Mouse (Mus musculus) hindbrain, embryonic 12.5 days (tissue): ENCODE results near the gene Mfsd2a. TPM values are rescaled to one million over a fixed set of nuclear protein-coding genes. Genes with fewer than 3 reads are reported as not detected.

Source experiments
- ATAC-seq: fragments of 200-750 bp; cut with Nextera tagmentation; 2 replicates; pipeline ENCODE4 v1.8.0; 2017; ENCODE audit warnings: moderate TSS enrichment; ENCODE audit not compliant: low FRiP score
- H3K27ac ChIP-seq: fragments of 300-500 bp; sonication (generic); 2 replicates; pipeline ENCODE4 v1.5.1; 2016; ENCODE audit warnings: mild to moderate bottlenecking
- H3K27me3 ChIP-seq: fragments of 300-500 bp; sonication (generic); 2 replicates; pipeline ENCODE4 v1.6.1; 2016; ENCODE audit warnings: mild to moderate bottlenecking
- H3K36me3 ChIP-seq: fragments of 300-500 bp; sonication (generic); 2 replicates; pipeline ENCODE4 v1.6.1; 2016; ENCODE audit warnings: mild to moderate bottlenecking
- H3K4me1 ChIP-seq: fragments of 300-500 bp; sonication (generic); 2 replicates; pipeline ENCODE4 v1.6.1; 2016
- H3K4me2 ChIP-seq: fragments of 300-500 bp; sonication (generic); replicated peaks from 2 replicates; pipeline ENCODE4 v1.6.1; 2016; ENCODE audit warnings: mild to moderate bottlenecking
- H3K4me3 ChIP-seq: fragments of 300-500 bp; sonication (generic); 2 replicates; pipeline ENCODE4 v1.5.1; 2016; ENCODE audit warnings: mild to moderate bottlenecking
- H3K9ac ChIP-seq: fragments of 300-500 bp; sonication (generic); 2 replicates; pipeline ENCODE4 v1.6.1; 2016; ENCODE audit warnings: mild to moderate bottlenecking, moderate library complexity
- H3K9me3 ChIP-seq: fragments of 300-500 bp; sonication (generic); replicated peaks from 2 replicates; pipeline ENCODE4 v1.6.1; 2016; ENCODE audit warnings: mild to moderate bottlenecking
- WGBS: fragments of 180-500 bp; shearing (Covaris S2); methylation state at CpG from one replicate; pipeline ENCODE4 v1.1.7; 2016; 5-methylcytosine and 5-hydroxymethylcytosine counted together
- polyA plus RNA-seq: library from polyadenylated mRNA; unstranded; fragments of >200 nt; fragmentation: Nextera tagmentation; extraction: Ambion mirVana; gene quantifications from 2 replicates; pipeline ENCODE4 v1.2.1, GENCODE M21; 2016

Mfsd2a gene
- polyA plus RNA-seq, 1 experiment from 2014 or later: 28.7 TPM

GRCm38 (mm10) chr4:122974976-122975520 is 14.1 kb upstream of the Mfsd2a start:
- Histone ChIP-seq H3K9me3 (no peaks in the 10 kb centered on the region), H3K27me3 (no peaks in the 10 kb centered on the region; the same call in 1 of the 2 replicates), H3K4me3 (no peak overlapping the region), H3K36me3 (no peaks in the 10 kb centered on the region), H3K9ac (no peak overlapping the region), H3K4me2 (no peak overlapping the region), H3K4me1 (no peaks in the 10 kb centered on the region), H3K27ac (no peak overlapping the region)
- ATAC-seq: no peak
- 84% methylated on average over 5 of the region's 5 CpGs for WGBS

DNA sequence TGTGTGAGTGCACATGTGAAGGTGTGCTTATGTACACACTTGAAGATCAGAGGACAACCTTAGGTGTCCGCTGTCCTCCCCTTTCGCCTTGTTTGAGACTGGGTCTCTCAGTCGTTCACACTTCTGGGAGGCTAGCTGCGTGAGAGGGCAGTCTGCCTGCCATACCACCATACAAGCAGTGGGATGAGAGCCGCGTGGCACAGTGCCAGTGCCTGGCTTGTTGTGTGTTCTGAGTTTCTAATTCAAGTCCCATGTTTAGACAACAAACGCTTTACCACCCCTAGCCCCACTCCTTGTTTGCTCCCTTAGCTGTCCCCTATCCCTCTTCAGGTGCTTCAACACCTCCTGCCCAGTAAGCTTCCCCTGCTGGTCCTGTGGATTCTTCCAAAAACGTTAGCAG is 11.1 kb upstream of the Mfsd2a start:
- no peak overlapping the region for H3K4me2 ChIP-seq
- whole genome bisulfite sequencing: 73% methylated on average over 8 of the region's 8 CpGs
- no peak for ATAC-seq

DNA sequence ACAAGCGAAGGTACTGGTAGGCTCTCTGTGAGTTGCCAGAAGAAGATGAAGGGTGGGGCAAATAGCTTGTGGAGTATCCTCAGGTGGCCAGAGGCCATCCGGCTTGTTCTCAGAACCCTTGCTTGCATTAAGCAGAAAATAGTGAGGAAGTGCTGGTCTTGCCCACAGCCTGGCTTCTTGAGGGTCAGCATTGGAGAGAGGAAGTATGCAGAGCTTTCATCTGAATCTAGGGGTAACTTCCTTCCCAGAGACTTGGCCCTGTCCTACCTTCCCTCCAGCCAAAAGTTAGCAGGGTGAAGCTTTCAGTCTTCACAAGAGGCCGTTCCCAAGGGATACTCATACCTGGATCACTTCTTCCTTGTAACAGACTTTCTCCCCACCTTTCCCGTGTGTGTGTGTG is 10.7 kb upstream of the Mfsd2a start:
- H3K27me3 ChIP-seq: no peaks in the 10 kb centered on the region; the same call in 1 of the 2 replicates
- no peak for ATAC-seq
- no peak overlapping the region for H3K4me3 ChIP-seq
- H3K27ac ChIP-seq: no peak overlapping the region
- 76% methylated on average over 4 of the region's 4 CpGs for WGBS
- H3K4me2 ChIP-seq: no peak overlapping the region
- H3K9me3 ChIP-seq: no peaks in the 10 kb centered on the region
- no peaks in the 10 kb centered on the region for H3K4me1 ChIP-seq
- H3K9ac ChIP-seq: no peak overlapping the region
- no peaks in the 10 kb centered on the region for H3K36me3 ChIP-seq

More for the DNA sequence above, 11.1 kb upstream of the Mfsd2a start:
- H3K36me3 ChIP-seq: no peaks in the 10 kb centered on the region
- no peak overlapping the region for H3K27ac ChIP-seq
- H3K4me1 ChIP-seq: no peaks in the 10 kb centered on the region
- H3K4me3 ChIP-seq: no peak overlapping the region
- H3K27me3 ChIP-seq: no peaks in the 10 kb centered on the region; the same call in 1 of the 2 replicates
- no peaks in the 10 kb centered on the region for H3K9me3 ChIP-seq
- no peak overlapping the region for H3K9ac ChIP-seq

DNA sequence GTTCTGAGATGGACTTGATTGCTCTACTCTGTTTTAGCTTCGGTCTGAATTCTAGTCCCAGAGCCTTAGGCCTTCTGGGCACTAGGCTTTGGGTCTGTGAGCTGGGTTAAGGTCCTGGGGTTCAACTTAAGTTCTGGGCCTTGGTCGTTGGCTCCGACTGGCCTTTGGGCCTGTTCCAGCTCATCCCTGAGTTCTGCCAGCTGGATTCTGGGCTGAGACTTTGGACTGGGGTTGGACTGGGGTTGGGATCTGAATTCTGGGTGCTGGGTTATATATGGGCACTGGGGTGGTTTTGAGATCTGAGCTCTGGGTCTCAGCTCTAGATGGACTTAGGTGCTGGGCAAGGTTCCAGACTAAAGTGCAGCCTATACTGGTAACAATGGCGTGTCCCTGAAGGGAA is 10.2 kb upstream of the Mfsd2a start:
- ATAC-seq: no peak
- Histone ChIP-seq H3K4me3 (no peak overlapping the region), H3K27me3 (no peaks in the 10 kb centered on the region; the same call in 1 of the 2 replicates), H3K9ac (no peak overlapping the region), H3K9me3 (no peaks in the 10 kb centered on the region), H3K4me2 (no peak overlapping the region), H3K36me3 (no peaks in the 10 kb centered on the region), H3K4me1 (no peaks in the 10 kb centered on the region), H3K27ac (no peak overlapping the region)
- WGBS: 87% methylated on average over 4 of the region's 4 CpGs

DNA sequence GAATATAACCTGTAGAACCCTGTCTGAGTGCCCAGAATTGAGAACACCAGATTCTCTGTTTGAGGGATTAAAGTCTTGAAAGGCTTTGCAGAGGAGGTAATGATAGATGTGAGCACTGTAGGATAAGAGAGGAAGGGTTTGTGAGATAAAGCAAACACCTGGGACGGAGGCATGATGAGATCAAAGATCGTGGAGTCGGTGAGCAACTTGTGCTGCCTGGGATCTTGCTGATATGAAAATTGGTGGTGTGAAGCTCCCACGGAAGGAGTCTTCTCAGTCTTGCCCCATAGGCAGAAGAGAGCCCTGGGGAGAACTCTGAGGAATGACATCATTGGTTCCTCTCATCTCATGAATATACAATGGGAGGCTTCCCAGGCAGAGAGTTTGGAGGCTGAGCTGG is 7.1 kb upstream of the Mfsd2a start:
- H3K27ac ChIP-seq: no peak overlapping the region
- H3K4me2 ChIP-seq: no peak overlapping the region
- 81% methylated on average over 4 of the region's 4 CpGs for WGBS
- no peaks in the 10 kb centered on the region; the same call in 1 of the 2 replicates for H3K27me3 ChIP-seq
- no peak overlapping the region for H3K4me3 ChIP-seq
- ATAC-seq: no peak
- no peak overlapping the region for H3K9ac ChIP-seq
- peaks cover under 1% of the 10 kb centered on the region; the same call in 1 of the 2 replicates for H3K4me1 ChIP-seq
- no peaks in the 10 kb centered on the region for H3K9me3 ChIP-seq
- no peaks in the 10 kb centered on the region for H3K36me3 ChIP-seq

DNA sequence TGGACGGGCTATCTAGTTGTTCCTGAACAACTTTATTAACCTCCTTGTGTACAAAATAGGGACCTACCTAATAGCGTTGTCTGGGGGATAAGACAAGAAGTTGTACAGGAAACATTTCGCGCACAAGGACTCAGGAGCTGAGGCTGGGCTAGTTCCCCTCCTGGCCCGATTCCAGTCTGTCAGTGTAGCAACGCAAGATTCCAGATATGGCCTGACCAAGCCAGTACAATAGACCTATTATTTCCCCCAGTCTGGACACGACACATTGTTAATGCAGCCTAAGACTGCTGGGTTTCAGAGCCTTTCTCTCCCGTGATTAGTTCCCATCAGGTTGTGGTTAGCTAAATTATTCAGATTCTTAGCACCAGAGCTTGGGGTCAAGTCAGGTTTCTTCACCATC is 1.8 kb upstream of the Mfsd2a start:
- peak; percentile 46; the same call in 1 of the 2 replicates for ATAC-seq
- Histone ChIP-seq H3K4me3 (no peak overlapping the region), H3K27ac (peak overlapping the region; percentile 67), H3K4me1 (peaks cover 38% of the 10 kb centered on the region), H3K4me2 (0 out of 2 replicates have a peak overlapping the region, but pooled peaks have one; percentile 4), H3K27me3 (no peaks in the 10 kb centered on the region), H3K9ac (no peak overlapping the region), H3K9me3 (no peaks in the 10 kb centered on the region), H3K36me3 (peaks cover 2% of the 10 kb centered on the region)
- 24% methylated on average over 8 of the region's 8 CpGs for WGBS

GRCm38 (mm10) chr4:122961589-122961988 is 601 bp upstream of the Mfsd2a start:
- no peaks in the 10 kb centered on the region for H3K27me3 ChIP-seq
- H3K27ac ChIP-seq: no peak overlapping the region
- H3K4me3 ChIP-seq: peak overlapping the region; percentile 67
- H3K9ac ChIP-seq: 0 out of 2 replicates have a peak overlapping the region, but pooled peaks have one; percentile 79
- H3K9me3 ChIP-seq: no peaks in the 10 kb centered on the region
- peaks cover 3% of the 10 kb centered on the region for H3K36me3 ChIP-seq
- ATAC-seq: no peak
- H3K4me2 ChIP-seq: peak overlapping the region; percentile 99
- H3K4me1 ChIP-seq: peaks cover 38% of the 10 kb centered on the region
- WGBS: 18% methylated on average over 6 of the region's 6 CpGs

GRCm38 (mm10) chr4:122960321-122961099 is 478 bp downstream of the Mfsd2a start:
- H3K9me3 ChIP-seq: no peaks in the 10 kb centered on the region
- peak overlapping the region; percentile 30; the same call in 1 of the 2 replicates for H3K27ac ChIP-seq
- peak overlapping the region; percentile 99 for H3K4me2 ChIP-seq
- no peaks in the 10 kb centered on the region for H3K27me3 ChIP-seq
- peaks cover 3% of the 10 kb centered on the region for H3K36me3 ChIP-seq
- H3K4me1 ChIP-seq: peaks cover 46% of the 10 kb centered on the region
- ATAC-seq: peak; percentile 51
- under 1% methylated on average over 43 of the region's 43 CpGs for WGBS
- H3K9ac ChIP-seq: peak overlapping the region; percentile 79
- H3K4me3 ChIP-seq: peak overlapping the region; percentile 67

- Histone ChIP-seq H3K4me2 (peak overlapping the region; percentile 99), H3K4me3 (peak overlapping the region; percentile 67), H3K4me1 (peaks cover 53% of the 10 kb centered on the region), H3K9me3 (no peaks in the 10 kb centered on the region), H3K27me3 (no peaks in the 10 kb centered on the region), H3K27ac (no peak overlapping the region), H3K9ac (peak overlapping the region; percentile 79), H3K36me3 (peaks cover 3% of the 10 kb centered on the region)
- no peak; the same call in 1 of the 2 replicates for ATAC-seq
- WGBS: 9% methylated on average over 8 of the region's 8 CpGs
These were observed 1.2 kb downstream of the Mfsd2a start for GRCm38 (mm10) chr4:122959816-122960215.

- Histone ChIP-seq H3K27me3 (no peaks in the 10 kb centered on the region), H3K9me3 (no peaks in the 10 kb centered on the region), H3K4me2 (peak overlapping the region; percentile 99), H3K4me3 (no peak overlapping the region), H3K9ac (no peak overlapping the region), H3K4me1 (peaks cover 57% of the 10 kb centered on the region), H3K36me3 (peaks cover 3% of the 10 kb centered on the region), H3K27ac (peak overlapping the region; percentile 37; the same call in 1 of the 2 replicates)
- WGBS: 89% methylated on average over 6 of the region's 6 CpGs
- ATAC-seq: no peak
These were observed 2.4 kb downstream of the Mfsd2a start for GRCm38 (mm10) chr4:122958491-122959031.

- no peak for ATAC-seq
- 83% methylated on average over 5 of the region's 6 CpGs for WGBS
- Histone ChIP-seq H3K27ac (peak overlapping the region; percentile 86; the same call in 1 of the 2 replicates), H3K9ac (no peak overlapping the region), H3K9me3 (no peaks in the 10 kb centered on the region), H3K4me2 (no peak overlapping the region), H3K4me1 (peaks cover 39% of the 10 kb centered on the region), H3K4me3 (no peak overlapping the region), H3K27me3 (no peaks in the 10 kb centered on the region), H3K36me3 (peaks cover 9% of the 10 kb centered on the region)
These were observed 4.7 kb downstream of the Mfsd2a start for GRCm38 (mm10) chr4:122956301-122956700.

GRCm38 (mm10) chr4:122955412-122956136 is 5.4 kb downstream of the Mfsd2a start:
- 8% methylated on average over 16 of the region's 17 CpGs for WGBS
- peak; percentile 93 for ATAC-seq
- H3K36me3 ChIP-seq: peaks cover 16% of the 10 kb centered on the region

More at GRCm38 (mm10) chr4:122955412-122956136, 5.4 kb downstream of the Mfsd2a start:
- H3K4me3 ChIP-seq: peak overlapping the region; percentile 21
- H3K27me3 ChIP-seq: no peaks in the 10 kb centered on the region
- H3K9me3 ChIP-seq: no peaks in the 10 kb centered on the region
- peak overlapping the region; percentile 51 for H3K4me2 ChIP-seq
- H3K4me1 ChIP-seq: peaks cover 36% of the 10 kb centered on the region
- peak overlapping the region; percentile 57 for H3K9ac ChIP-seq
- peak overlapping the region; percentile 86 for H3K27ac ChIP-seq
